Mouse (Mus musculus): ENCODE measurements around the gene Cisd1. TPM values are rescaled to one million over a fixed set of nuclear protein-coding genes. Genes with fewer than 3 reads are reported as not detected.
"Not testable (repeated sequence)": the region's sequence is repeated elsewhere in the genome, so short reads cannot be mapped to it uniquely, and the experiment has no call there.

Gene Cisd1
- 100 to 1,000 TPM in 1 of 4 experiments, 10 to 100 TPM in 3; 43.8 to 104 (median 72.0) TPM for total RNA-seq (2022)

- peak; percentile 92 for DNase-seq
Observed at GRCm38 (mm10) chr10:71344579-71345143, at the start of gene Cisd1. TSS of gene Cisd1 (minus strand) at chr10:71344954.

- DNase-seq: no peak
Observed at GRCm38 (mm10) chr10:71389311-71389710, 44.6 kb upstream of the Cisd1 start.

GRCm38 (mm10) chr10:71384159-71385044 is 39.6 kb upstream of the Cisd1 start:
- no peak for DNase-seq

- DNase-seq: not testable (repeated sequence)
Observed at GRCm38 (mm10) chr10:71383552-71383924, 38.8 kb upstream of the Cisd1 start.

- no peak for DNase-seq
Observed at GRCm38 (mm10) chr10:71382858-71383551, 38.3 kb upstream of the Cisd1 start.

GRCm38 (mm10) chr10:71382109-71382508 is 37.4 kb upstream of the Cisd1 start:
- no peak for DNase-seq

- DNase-seq: no peak
Observed at GRCm38 (mm10) chr10:71381471-71382033, 36.8 kb upstream of the Cisd1 start.

GRCm38 (mm10) chr10:71380406-71380805 is 35.7 kb upstream of the Cisd1 start:
- no peak for DNase-seq

- no peak for DNase-seq
Observed at GRCm38 (mm10) chr10:71376014-71376413, 31.3 kb upstream of the Cisd1 start.

- no peak for DNase-seq
Observed at GRCm38 (mm10) chr10:71373706-71374105, 29.0 kb upstream of the Cisd1 start.

GRCm38 (mm10) chr10:71371881-71372280 is 27.1 kb upstream of the Cisd1 start:
- DNase-seq: no peak

GRCm38 (mm10) chr10:71369466-71369865 is 24.7 kb upstream of the Cisd1 start:
- no peak for DNase-seq

- no peak for DNase-seq
Observed at GRCm38 (mm10) chr10:71368128-71368940, 23.6 kb upstream of the Cisd1 start.

- DNase-seq: no peak
Observed at GRCm38 (mm10) chr10:71363858-71364257, 19.1 kb upstream of the Cisd1 start.

GRCm38 (mm10) chr10:71363440-71363839 is 18.7 kb upstream of the Cisd1 start:
- no peak for DNase-seq

- DNase-seq: no peak
Observed at GRCm38 (mm10) chr10:71361836-71362562, 17.2 kb upstream of the Cisd1 start.

GRCm38 (mm10) chr10:71361044-71361443 is 16.3 kb upstream of the Cisd1 start:
- DNase-seq: no peak

GRCm38 (mm10) chr10:71354947-71355346 is 10.2 kb upstream of the Cisd1 start:
- no peak for DNase-seq

- no peak for DNase-seq
Observed at GRCm38 (mm10) chr10:71353850-71354249, 9.1 kb upstream of the Cisd1 start.

GRCm38 (mm10) chr10:71351301-71351700 is 6.5 kb upstream of the Cisd1 start:
- no peak for DNase-seq

- no peak for DNase-seq
Observed at GRCm38 (mm10) chr10:71349290-71349689, 4.5 kb upstream of the Cisd1 start.
